Mouse (Mus musculus): Measurements from ENCODE around the gene Manbal. TPM values are rescaled to one million over a fixed set of nuclear protein-coding genes. Genes with fewer than 3 reads are reported as not detected.
"Not testable (repeated sequence)": the region's sequence is repeated elsewhere in the genome, so short reads cannot be mapped to it uniquely, and the experiment has no call there.

Gene Manbal
- polyA plus RNA-seq, 1 experiment, result 26.0 TPM

- H3K4me3 ChIP-seq (ENCODE audit: insufficient read depth, low read depth, low read length); H3K27ac ChIP-seq (replicated peaks; ENCODE audit: low read depth, low read length); H3K4me1 ChIP-seq (ENCODE audit: control insufficient read depth, insufficient read depth, insufficient read length, low read length): not testable (repeated sequence)
Measured at GRCm38 (mm10) chr2:157388901-157389590, 21.7 kb downstream of the Manbal start.

- H3K4me3 ChIP-seq (ENCODE audit: insufficient read depth, low read depth, low read length), result no peak overlapping the region
- no peak overlapping the region for H3K27ac ChIP-seq (replicated peaks; ENCODE audit: low read depth, low read length)
- no peaks in the 10 kb centered on the region for H3K4me1 ChIP-seq (ENCODE audit: control insufficient read depth, insufficient read depth, insufficient read length, low read length)
Measured at GRCm38 (mm10) chr2:157389591-157389921, 22.2 kb downstream of the Manbal start.

GRCm38 (mm10) chr2:157392331-157392730 lies 24.9 kb downstream of the Manbal start:
- no peaks in the 10 kb centered on the region for H3K4me1 ChIP-seq (ENCODE audit: control insufficient read depth, insufficient read depth, insufficient read length, low read length)
- H3K4me3 ChIP-seq (ENCODE audit: insufficient read depth, low read depth, low read length), result no peak overlapping the region

GRCm38 (mm10) chr2:157393549-157393948 lies 26.2 kb downstream of the Manbal start:
- Histone ChIP-seq H3K27ac (replicated peaks; ENCODE audit: low read depth, low read length) (no peak overlapping the region), H3K4me3 (ENCODE audit: insufficient read depth, low read depth, low read length) (no peak overlapping the region)

More at GRCm38 (mm10) chr2:157392331-157392730, 24.9 kb downstream of the Manbal start:
- H3K27ac ChIP-seq (replicated peaks; ENCODE audit: low read depth, low read length), result no peak overlapping the region

GRCm38 (mm10) chr2:157394868-157395267 lies 27.5 kb downstream of the Manbal start:
- Histone ChIP-seq H3K4me3 (ENCODE audit: insufficient read depth, low read depth, low read length) (no peak overlapping the region), H3K4me1 (ENCODE audit: control insufficient read depth, insufficient read depth, insufficient read length, low read length) (no peaks in the 10 kb centered on the region), H3K27ac (replicated peaks; ENCODE audit: low read depth, low read length) (no peak overlapping the region)

More at GRCm38 (mm10) chr2:157393549-157393948, 26.2 kb downstream of the Manbal start:
- no peaks in the 10 kb centered on the region for H3K4me1 ChIP-seq (ENCODE audit: control insufficient read depth, insufficient read depth, insufficient read length, low read length)

GRCm38 (mm10) chr2:157395371-157395770 lies 28.0 kb downstream of the Manbal start:
- no peak overlapping the region for H3K4me3 ChIP-seq (ENCODE audit: insufficient read depth, low read depth, low read length)
- H3K27ac ChIP-seq (replicated peaks; ENCODE audit: low read depth, low read length), result no peak overlapping the region; the same call in 1 of the 2 replicates
- no peaks in the 10 kb centered on the region for H3K4me1 ChIP-seq (ENCODE audit: control insufficient read depth, insufficient read depth, insufficient read length, low read length)

- no peaks in the 10 kb centered on the region for H3K4me1 ChIP-seq (ENCODE audit: control insufficient read depth, insufficient read depth, insufficient read length, low read length)
- H3K4me3 ChIP-seq (ENCODE audit: insufficient read depth, low read depth, low read length), result no peak overlapping the region
- no peak overlapping the region; the same call in 1 of the 2 replicates for H3K27ac ChIP-seq (replicated peaks; ENCODE audit: low read depth, low read length)
Measured at GRCm38 (mm10) chr2:157395960-157396359, 28.6 kb downstream of the Manbal start.

- H3K4me1 ChIP-seq (ENCODE audit: control insufficient read depth, insufficient read depth, insufficient read length, low read length), result no peaks in the 10 kb centered on the region
Measured at GRCm38 (mm10) chr2:157397376-157397775, 30.0 kb downstream of the Manbal start.

GRCm38 (mm10) chr2:157398539-157398938 lies 31.1 kb downstream of the Manbal start:
- no peak overlapping the region for H3K4me3 ChIP-seq (ENCODE audit: insufficient read depth, low read depth, low read length)
- no peaks in the 10 kb centered on the region for H3K4me1 ChIP-seq (ENCODE audit: control insufficient read depth, insufficient read depth, insufficient read length, low read length)
- no peak overlapping the region for H3K27ac ChIP-seq (replicated peaks; ENCODE audit: low read depth, low read length)

More at GRCm38 (mm10) chr2:157397376-157397775, 30.0 kb downstream of the Manbal start:
- no peak overlapping the region for H3K4me3 ChIP-seq (ENCODE audit: insufficient read depth, low read depth, low read length)
- no peak overlapping the region for H3K27ac ChIP-seq (replicated peaks; ENCODE audit: low read depth, low read length)

GRCm38 (mm10) chr2:157399797-157400196 lies 32.4 kb downstream of the Manbal start:
- Histone ChIP-seq H3K4me3 (ENCODE audit: insufficient read depth, low read depth, low read length) (no peak overlapping the region), H3K27ac (replicated peaks; ENCODE audit: low read depth, low read length) (no peak overlapping the region), H3K4me1 (ENCODE audit: control insufficient read depth, insufficient read depth, insufficient read length, low read length) (no peaks in the 10 kb centered on the region)

GRCm38 (mm10) chr2:157400491-157400890 lies 33.1 kb downstream of the Manbal start:
- Histone ChIP-seq H3K27ac (replicated peaks; ENCODE audit: low read depth, low read length) (no peak overlapping the region), H3K4me1 (ENCODE audit: control insufficient read depth, insufficient read depth, insufficient read length, low read length) (no peaks in the 10 kb centered on the region), H3K4me3 (ENCODE audit: insufficient read depth, low read depth, low read length) (no peak overlapping the region)

- Histone ChIP-seq H3K4me3 (ENCODE audit: insufficient read depth, low read depth, low read length) (no peak overlapping the region), H3K4me1 (ENCODE audit: control insufficient read depth, insufficient read depth, insufficient read length, low read length) (no peaks in the 10 kb centered on the region), H3K27ac (replicated peaks; ENCODE audit: low read depth, low read length) (no peak overlapping the region)
Measured at GRCm38 (mm10) chr2:157401261-157401660, 33.9 kb downstream of the Manbal start.

GRCm38 (mm10) chr2:157407596-157407995 lies 40.2 kb downstream of the Manbal start:
- Histone ChIP-seq H3K4me1 (ENCODE audit: control insufficient read depth, insufficient read depth, insufficient read length, low read length) (no peaks in the 10 kb centered on the region), H3K27ac (replicated peaks; ENCODE audit: low read depth, low read length) (no peak overlapping the region), H3K4me3 (ENCODE audit: insufficient read depth, low read depth, low read length) (no peak overlapping the region)

GRCm38 (mm10) chr2:157409793-157410533 lies 42.6 kb downstream of the Manbal start:
- no peak overlapping the region for H3K27ac ChIP-seq (replicated peaks; ENCODE audit: low read depth, low read length)
- H3K4me1 ChIP-seq (ENCODE audit: control insufficient read depth, insufficient read depth, insufficient read length, low read length), result no peaks in the 10 kb centered on the region
- H3K4me3 ChIP-seq (ENCODE audit: insufficient read depth, low read depth, low read length), result no peak overlapping the region

- Histone ChIP-seq H3K4me3 (ENCODE audit: insufficient read depth, low read depth, low read length) (no peak overlapping the region), H3K4me1 (ENCODE audit: control insufficient read depth, insufficient read depth, insufficient read length, low read length) (no peaks in the 10 kb centered on the region), H3K27ac (replicated peaks; ENCODE audit: low read depth, low read length) (no peak overlapping the region)
Measured at GRCm38 (mm10) chr2:157411151-157411693, 43.8 kb downstream of the Manbal start.

All from brown adipose tissue, adult 24 weeks (tissue).